Mouse (Mus musculus) embryo, embryonic 10 days (tissue): ENCODE measurements around the gene Slc35f5.

Source experiments
- DNase-seq: peaks from one replicate; pipeline ENCODE4 v3.0.0-alpha.2; 2015; ENCODE audit warnings: low spot score

Gene Slc35f5

DNA sequence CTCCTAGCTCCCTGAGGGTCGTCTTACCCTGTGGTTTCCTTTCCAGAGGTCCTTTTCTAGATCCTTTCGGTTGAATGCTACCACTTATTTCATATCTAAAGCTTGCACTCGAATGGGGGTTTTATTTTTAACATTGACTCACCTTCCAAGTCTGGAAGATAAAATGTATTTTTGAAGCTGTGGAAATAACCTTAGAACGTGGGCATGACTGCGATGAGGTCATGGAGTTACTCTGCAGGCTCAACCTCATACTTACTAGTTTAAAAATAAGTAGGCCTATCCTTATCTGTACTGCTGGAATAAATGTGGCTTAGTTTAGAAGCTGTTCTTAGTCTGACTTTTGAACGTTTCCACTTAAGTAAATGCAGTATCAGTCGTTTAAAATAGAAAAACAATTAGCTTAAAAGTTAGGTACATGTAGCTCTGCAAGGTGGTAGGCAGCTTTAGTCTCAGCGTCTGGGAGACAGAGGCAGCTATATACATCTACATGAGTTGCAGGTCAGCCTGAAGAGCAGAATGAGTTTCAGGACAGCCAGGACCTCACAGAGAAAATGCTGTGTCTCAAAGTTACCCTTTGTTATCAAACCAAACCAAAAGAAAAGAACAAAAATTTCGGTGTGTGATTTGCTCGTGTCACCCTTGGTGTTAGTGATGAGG, 15.2 kb downstream of the Slc35f5 start:
- DNase-seq, result no peak

DNA sequence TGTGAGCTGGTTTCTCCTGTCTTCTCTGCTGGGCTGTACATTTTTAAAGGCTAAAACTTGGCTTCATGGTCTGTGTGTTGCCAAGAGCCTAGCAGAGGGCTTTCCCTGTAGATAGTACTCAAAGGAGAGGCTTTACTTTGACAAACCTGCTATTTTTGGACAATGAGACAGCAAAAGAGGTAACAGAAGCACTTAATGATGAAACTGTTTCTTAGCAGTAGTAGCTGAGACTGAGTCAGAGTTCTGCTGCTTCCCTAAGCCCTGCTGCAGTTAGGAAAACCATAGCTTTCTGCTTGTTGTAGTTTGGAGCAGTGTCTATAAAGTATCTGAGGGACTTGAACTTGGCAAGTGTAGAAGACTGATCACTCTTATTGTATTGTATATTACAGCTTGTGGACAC, 16.6 kb downstream of the Slc35f5 start:
- DNase-seq, result no peak

DNA sequence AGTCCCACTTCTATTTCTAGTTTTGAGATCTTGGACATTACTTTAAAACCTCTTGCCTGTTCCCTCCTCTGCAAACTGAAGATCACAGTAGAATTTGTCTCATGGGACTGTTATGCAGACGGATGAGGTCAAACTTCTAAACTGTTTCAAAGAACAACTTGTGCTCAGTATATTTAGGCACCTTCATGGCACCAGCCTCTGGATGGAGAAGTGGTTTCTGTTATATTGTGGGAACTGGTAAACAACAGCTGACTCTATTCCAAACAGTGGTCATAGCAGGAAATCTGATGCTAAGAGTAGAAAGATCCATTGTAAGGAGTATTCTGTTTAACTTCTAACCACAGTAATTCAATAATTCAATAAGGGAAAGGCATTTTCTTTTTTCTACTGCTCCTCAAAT, 17.7 kb downstream of the Slc35f5 start:
- no peak for DNase-seq

DNA sequence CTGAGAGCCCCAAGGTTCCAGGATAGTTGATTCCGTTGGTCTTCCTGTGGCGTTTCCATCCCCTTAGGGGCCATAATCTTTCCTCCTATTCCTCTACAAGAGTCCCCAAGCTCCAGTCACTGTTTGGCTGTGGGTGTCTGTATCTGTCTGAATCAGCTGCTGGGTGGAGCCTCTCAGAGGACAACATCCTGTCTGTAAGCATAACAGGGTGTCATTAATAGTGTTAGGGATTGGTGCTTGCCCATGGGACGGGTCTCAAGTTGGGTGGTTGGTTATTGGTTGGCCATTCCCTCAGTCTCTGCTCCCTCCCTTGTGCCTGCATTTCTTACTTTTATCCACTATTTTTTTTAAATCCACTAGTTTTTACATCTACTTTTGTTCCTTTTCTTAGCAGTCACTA, 20.7 kb downstream of the Slc35f5 start:
- no peak for DNase-seq

GRCm38 (mm10) chr1:125603620-125604019, 43.2 kb downstream of the Slc35f5 start:
- no peak for DNase-seq

GRCm38 (mm10) chr1:125607087-125607803, 46.9 kb downstream of the Slc35f5 start:
- peak; percentile 93 for DNase-seq

DNA sequence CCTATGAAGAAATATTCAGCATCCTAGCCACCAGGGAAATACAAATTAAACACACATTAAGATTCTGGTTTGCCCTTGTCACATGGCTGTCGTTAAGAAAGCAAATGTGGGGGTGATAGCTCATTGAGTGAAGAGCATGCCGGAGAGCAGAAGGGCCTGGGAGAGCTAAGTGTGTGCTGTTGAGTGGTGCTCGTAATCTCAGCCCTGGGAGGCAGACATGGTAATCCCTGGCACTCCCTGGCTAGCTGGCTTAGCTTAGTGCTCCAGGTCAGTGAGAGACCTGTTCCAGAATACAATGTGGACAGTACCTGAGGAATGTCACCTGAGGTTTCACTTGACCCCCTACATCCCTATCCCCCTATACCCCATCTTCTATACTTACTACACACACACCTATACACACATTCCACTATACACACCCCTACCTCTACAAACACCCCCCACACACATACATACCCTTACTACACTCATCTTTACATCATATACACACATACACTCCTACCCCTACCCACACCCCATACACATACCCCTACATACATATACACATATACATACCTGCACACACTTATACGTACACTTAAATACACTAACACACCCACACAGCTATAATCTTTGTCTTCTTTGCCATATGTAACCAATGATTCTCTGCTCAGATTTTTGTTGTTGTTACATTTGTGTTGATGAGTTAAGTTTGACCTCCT, 64.1 kb downstream of the Slc35f5 start:
- no peak for DNase-seq

DNA sequence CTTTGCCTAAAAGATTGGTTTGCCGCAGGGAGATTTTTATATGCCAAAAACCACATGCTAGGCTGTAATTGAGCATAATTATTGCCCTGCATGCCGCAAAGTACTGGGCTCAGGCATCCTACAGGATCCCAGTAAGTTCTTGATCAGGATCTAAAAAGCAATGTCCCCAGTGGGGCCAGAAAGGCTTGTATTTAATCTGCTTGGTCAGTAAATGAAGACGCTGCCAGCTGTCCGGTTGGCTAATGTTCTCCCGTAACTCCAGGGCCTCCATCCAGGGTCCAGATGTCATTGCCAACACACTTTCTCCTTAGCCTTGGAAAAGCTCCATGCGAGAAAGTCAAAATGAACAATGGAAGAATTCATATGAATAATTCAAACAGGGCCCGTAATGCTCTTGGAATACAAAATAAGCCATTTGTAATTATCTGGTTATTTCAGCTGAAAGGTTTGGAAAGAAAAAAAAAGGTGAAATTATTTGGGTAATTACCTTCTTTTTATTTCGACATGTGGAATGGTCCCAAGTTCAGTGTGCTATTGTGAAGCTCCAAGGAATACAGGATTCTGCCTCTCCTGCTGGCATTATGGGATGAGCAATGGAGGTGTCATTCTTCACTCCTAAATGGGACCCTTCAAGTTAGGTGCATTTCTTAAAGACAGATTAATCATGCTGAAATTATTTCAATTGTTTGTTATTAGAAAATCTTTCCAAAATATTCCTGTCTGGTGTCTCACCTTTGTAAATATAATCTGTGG, 79.3 kb downstream of the Slc35f5 start:
- DNase-seq, result no peak

DNA sequence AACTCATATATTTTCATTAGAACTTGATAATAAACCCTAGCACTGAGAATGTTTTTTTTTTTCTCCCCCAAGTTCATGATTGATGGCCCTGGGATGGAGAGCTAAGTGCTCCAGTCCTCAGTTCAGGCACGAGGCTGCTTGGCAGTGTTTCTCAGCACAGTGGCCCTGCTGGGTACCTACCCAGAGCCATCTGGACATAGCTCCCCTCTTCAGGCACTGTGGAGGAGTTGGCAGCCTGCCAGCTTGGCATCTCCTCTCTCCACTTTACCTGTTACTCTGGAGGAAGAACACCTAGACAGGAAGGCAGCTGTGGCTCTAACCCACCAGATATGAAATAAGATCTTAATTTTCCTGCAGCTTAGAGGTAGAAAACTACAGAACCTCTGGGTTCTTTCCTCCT, 83.2 kb downstream of the Slc35f5 start:
- DNase-seq, result no peak
